Mouse (Mus musculus) layer of hippocampus, adult 18-20 months (tissue): Measurements from ENCODE around the gene Mblac2. TPM values are rescaled to one million over a fixed set of nuclear protein-coding genes. Genes with fewer than 3 reads are reported as not detected.
A peak's percentile ranks its signal among the peaks of the same experiment; 100 is the strongest.

Experiments used
- DNase-seq, 2 experiments: peaks; one replicate each; pipeline ENCODE4 v3.0.0; 2022; ENCODE audit warnings: low spot score in 2 of 2
- total RNA-seq, 2 experiments: library from RNA; stranded (reverse); gene quantifications; 2 replicates each; pipeline ENCODE4 v1.2.3; 2021

The Mblac2 gene
- total RNA-seq, 2 experiments from 2014 or later, result 17.7 to 21.9 TPM

DNA sequence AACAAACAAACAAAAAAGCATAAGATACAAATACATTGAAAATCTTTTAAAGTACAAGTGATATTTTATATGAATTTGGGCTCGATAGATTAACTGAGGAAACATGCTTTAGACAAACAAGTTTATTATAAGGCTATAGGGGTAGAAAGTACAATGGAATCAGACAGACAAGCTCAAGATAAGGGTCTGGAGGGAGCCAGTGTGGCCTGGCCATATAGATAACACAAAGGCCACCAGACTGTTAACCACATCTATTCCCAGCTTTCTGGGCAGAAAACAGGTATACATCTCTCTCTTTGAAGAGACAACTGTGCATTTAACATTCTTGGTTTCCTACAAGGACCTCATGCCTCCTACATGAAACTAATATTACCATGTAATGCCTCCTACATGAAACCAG is 19.2 kb downstream of the Mblac2 start:
- no peak for DNase-seq

DNA sequence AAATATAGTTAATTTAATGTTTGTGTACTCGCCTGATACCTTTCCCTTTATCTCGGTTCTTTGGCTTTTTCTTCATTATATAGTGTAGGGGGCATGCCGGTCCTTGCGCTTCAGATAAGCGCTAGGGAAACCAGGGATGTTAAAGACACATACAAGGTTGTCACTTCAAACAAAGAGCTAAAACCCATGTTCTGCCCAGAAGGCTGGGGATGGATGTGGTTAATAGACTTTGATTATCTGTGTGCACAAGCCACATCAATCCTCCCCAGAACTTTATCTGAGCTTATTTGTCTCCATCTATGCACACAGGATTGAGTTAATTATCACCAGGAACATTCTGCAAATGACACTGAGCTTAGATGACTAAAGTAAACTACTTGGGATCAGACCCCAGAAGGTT is 25.5 kb downstream of the Mblac2 start:
- DNase-seq, result no peak

DNA sequence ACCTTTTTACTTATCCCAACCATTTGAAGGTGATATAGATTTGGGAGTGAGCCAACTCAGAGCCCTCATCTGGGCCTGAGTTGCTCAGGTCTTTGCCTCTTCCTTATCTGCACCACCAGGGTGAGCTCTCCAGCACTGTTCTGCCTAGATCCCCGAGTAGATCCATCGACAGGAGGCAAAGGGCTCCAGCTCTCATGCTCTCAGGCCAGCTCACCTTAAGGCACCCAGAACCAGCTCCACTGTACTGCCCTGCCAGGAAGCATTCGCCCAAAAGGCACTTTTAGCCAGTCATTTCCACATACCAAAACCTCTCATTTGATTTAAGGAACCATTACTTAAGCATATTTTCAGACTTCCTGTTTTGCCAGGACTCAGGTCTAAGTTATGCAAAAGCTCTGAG is 29.8 kb downstream of the Mblac2 start:
- DNase-seq, result no peak

DNA sequence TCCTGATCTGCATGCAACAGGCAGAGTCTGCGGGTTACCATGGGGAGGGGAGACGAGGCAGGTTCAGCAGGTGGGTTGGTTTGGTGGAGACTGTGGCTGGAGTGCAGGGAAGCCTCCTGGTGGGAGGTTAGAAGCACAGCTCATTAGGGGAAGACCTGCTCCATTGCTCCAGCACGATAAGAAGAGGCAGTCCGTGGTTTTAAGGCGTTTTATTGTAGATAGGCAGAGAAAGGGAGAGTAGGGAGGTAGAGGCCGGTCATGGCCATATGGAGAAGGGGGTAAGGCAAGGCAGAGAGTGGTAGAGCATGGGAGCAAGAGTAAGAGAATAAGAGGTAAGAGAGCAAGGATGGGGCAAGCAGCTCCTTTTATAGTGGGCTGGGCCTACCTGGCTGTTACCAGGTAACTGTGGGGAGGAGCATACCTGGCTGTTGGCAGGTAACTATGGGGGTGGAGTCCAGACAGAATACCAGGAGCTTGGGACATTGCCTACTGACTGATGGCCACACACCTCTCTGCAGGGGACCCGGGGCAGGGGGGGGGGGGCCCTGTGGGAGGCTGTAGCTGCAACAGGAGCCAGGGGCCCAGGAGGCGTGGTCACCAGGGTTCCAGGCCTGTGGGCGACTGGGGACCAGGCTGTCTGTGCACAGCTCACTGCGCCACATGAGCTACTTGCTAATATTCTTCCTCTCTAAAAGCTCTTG is 32.4 kb downstream of the Mblac2 start:
- no peak for DNase-seq

DNA sequence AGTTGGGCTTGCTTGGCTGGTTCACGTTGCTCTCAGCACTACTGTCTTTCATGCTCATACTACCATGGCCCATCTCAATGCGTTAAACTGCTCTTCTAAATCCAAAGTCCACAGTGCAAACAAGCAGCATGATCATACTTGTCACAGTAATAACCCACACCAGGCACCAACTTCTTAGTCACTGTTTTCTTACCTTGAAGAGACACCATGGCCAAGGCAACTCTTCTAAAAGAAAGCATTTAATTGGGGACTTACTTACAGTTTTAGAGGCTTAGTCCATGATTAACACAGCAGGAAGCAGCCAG is 32.9 kb downstream of the Mblac2 start:
- DNase-seq, result no peak

DNA sequence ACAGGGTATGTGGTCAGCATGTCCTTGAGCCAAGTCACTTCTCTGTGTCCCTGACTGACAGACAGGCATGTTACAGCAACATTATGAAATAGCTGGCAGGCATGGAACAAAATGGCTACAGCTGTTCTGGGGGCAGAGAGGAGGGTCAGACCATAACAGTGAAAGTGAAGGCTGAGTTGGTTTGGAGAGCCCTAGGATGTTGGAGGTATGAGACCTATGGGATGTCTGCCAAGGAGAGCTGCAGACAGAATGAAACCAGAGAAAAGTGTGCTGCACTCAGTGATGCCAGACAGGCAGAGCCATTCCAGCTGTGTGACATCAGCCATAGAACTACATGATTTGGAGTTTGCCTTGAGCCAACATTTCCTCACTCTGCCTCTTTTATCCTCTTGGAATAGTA is 43.7 kb downstream of the Mblac2 start:
- DNase-seq, result no peak

DNA sequence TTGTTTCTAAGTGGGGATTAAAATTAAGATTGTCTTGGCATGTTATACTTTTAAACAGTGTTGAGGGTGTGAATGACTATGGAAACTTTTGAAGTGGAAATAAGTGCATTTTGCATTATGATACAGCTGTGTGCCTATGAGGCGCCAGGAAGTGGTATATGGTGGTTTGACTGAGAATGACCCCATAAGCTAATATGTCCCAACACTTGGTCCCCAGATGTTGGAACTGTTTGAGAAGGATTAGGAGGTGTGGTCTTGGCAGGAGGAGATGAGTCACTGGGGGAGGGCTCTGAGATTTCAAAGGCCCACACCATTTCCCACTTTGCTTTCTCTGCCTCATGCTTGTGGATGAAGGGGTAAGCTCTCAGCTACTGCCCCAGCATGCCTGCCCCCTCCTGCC is 44.2 kb downstream of the Mblac2 start:
- no peak for DNase-seq

DNA sequence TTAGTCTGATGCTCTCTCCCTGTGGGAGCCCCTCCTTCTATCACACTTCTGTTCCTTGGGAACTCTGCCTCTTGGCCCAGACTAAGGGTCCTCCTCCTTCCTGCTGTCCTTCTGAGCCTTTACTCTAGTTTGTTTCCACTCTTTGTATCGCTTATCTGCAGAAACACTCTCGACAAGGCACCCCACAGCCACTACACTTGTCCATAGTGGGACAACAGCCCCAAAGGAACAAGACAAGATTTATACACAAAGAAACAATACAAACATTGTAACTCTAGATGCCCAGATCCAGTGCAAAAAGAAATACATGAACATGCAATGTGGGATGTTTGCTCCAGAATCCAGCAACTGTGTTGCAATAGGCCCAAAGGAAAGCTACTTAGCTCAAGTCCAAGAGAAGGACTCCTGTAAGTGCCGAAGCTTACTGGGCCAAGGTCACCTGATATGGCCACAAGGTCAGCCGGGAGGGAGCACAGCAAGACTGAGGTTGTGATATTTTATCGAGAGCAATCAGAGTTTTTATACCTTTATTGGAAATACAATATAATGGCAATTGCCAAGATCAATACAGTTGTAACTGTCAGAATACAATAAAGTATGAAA is 46.0 kb downstream of the Mblac2 start:
- DNase-seq, result no peak

DNA sequence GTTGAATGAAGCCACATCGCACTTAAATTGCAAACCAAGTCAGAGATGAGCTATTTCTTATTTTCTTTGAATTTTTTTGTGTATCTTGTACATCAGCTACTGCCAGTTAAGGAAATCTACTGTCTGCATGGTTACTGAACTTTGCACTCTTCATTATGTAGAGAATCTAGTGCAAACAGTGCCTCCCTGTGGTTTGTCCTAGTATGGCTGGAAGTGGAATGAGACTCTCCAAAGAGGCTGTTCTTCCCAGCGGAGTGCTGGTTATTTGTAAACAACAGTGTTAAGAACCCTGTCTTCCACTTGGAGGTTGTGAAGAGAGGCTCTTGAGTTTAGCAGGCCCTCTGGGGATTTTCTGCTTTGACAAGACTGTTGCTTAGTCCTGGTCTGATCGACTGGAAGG is 49.2 kb downstream of the Mblac2 start:
- DNase-seq, result peak in 1 of 2 experiments; percentile 55

DNA sequence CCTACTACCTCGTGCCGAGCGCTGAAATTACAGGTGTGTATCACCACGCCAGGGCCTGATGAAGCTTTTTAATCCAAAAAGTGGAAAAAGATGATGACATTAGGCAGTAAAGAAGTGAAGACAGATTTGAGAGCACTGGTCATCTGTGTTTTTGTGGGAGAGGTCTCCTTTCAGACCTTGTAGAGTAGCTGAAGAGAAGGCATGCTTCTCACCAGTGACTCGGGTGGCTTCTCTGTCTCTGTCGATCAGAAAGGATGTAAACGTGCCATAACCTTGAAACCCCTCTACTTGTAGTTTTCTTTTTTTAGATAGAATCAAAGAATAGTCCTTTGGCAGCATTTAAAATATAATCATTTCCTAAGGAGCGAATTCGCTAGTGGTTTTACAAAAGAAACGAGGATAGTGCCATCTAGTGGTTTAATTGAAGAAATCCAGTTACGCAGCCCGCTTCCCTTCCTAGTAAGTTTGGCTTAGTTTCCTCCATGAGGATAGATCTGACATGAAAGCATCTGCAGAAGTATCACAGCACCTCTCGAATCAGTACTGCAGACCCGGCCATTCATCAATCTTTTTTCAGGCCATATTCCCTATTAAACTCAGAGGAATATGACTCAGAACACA is 50.5 kb downstream of the Mblac2 start:
- DNase-seq, result peak in 1 of 2 experiments; percentile 80

DNA sequence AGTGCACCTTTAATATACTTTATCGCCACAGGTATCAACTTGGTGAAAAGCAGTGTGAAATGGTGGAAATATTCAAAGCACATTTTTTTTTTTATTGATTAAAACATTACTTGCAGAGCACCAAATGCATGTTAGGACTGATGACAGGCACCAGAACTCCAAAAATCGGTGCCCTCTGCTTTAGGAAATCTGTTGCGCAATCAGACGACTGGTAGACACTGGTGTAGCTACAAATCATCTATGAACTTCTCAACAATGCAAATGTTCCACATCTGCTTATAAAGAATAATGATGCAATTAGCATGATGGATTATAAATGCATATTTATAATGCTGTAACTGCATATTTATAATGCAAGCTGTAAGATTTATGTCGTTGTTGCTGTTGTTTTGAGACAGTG is 53.0 kb downstream of the Mblac2 start:
- no peak for DNase-seq

DNA sequence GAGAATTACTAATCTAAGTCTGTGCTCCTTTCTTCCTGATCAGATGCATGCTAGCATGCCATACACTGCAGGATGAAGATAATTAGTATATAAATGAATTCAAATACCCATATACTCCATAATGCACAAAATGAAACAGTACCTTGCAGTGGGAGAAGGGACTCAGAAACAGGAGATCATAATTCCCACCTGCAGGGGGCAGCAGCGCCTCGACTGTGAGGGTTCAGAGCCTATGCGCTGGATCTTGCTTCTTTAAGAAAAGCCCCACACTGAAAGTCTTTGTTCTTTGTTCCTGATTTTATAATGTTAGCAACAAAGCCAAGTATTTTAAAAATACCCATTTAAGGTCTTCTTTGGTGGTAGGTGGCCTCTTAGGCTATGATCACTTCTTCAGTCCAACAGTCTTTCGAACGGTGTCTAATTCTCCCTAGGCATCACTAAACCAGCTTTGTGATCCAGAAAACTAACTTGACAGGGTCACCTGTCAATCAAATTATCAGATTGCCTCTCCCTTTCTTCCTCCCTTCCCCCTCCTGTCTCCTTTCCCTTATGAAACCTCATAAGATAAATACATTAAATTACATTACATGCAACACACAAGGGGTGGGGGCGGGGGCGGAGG is 56.0 kb downstream of the Mblac2 start:
- DNase-seq, result peak; percentile 69 to 91

DNA sequence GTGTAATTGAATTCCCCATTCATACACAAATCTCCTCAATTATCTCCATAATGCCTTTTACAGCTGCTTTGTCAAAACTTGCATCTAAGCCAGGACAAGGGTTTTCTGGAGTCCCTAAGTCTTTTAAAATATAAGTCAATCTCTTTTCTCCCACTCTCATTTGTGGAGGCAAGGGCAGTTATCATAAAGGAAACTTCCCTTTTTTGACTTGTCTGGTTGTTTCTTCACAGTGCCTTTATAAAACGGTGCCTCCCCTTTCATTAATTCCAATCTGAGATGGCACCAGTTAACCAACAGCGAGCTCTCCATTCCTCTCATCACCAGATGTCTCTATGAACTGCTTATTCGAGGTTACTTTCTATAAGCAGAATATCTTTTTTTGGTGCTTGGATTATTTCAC is 65.1 kb downstream of the Mblac2 start:
- DNase-seq, result no peak

DNA sequence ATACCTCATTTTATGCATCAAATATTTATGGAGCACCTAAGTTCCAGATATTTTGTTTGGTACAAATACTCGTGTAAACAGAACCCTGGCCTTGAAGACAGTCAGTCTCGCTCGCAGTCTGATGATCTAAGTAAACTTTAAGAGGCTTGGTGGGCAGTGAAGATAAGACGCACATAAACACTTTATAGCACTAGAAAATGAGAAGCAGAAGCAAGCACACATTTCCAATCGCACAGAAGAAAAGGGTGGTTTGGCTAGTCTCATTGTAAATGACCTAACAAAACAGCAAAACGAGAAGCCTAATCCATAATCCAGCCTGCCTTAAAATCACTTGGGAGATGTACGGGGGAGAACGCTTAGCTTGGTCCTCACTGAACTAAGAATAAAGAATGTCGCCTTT is 71.3 kb downstream of the Mblac2 start:
- no peak for DNase-seq

DNA sequence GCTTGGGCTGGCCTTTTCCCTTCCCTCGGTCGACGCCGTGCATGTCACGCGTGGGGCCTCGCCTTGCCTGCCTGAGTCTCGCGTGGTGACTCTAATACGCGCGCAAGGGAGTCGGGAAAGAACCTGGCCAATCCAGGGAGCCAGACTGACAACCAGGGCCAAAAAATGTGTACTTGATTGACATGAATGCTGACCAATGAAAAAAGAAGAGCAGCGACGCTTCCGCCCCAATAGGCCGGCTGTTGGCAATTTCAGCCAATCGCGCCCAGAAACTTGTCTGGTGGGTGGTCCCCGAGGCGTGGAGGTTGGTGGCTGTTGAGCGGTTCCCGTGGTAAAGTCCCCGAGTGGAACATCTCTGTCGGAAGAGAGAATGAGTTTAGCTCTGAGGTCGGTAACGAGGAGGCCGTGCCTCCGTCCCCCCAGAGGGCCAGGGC is 71.8 kb downstream of the Mblac2 start, which contains the start of gene Cetn3:
Gene Cetn3, plus strand, starts transcription at position 107 of the 434 bp plus-strand sequence.
- DNase-seq, result peak; percentile 93 to 98

DNA sequence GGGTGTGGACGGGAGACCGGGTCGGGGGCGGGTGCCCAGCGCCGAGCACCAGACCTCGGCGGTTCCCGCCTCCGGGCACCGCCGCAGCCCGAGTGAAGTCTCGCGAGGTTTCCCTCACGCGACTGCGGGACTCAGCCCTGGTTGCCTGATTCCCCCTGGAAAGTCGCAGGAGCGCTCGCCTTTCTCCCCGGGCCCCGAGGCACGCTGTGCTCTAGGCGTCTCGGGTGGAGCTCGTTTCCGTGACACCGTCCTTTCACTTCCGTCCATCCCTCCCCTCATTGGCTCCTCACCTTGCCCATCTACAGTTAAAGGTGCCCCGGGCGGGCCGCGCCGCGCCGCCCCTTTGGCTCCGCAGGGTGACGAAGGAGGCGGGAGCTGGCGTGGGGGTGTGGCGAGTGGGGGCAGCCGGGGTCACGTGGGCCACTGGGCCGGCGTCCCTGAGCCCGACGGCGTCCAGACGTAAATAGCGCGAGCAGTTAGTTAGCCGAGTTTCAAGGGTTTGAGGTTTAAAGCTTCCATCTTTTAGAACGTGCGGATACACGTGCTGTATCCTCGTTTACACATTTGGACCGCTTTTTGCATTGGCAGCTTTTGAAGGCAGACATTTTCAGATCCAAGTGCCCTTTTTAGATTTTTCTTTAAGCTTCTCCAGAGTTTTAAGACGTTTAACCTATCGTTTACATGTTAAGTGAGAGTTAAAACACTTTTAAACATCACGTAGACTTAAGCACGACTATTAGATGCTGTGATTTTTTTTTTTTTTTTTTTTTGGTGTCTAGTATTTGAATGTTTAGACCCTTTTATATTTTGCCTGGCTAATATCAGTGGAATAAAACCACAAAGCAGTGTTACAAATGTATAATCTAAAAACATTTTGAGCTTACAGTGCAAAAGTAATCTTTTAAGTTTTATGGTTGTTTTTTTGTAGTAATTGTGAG is 72.5 kb downstream of the Mblac2 start:
- peak; percentile 94 to 98 for DNase-seq

DNA sequence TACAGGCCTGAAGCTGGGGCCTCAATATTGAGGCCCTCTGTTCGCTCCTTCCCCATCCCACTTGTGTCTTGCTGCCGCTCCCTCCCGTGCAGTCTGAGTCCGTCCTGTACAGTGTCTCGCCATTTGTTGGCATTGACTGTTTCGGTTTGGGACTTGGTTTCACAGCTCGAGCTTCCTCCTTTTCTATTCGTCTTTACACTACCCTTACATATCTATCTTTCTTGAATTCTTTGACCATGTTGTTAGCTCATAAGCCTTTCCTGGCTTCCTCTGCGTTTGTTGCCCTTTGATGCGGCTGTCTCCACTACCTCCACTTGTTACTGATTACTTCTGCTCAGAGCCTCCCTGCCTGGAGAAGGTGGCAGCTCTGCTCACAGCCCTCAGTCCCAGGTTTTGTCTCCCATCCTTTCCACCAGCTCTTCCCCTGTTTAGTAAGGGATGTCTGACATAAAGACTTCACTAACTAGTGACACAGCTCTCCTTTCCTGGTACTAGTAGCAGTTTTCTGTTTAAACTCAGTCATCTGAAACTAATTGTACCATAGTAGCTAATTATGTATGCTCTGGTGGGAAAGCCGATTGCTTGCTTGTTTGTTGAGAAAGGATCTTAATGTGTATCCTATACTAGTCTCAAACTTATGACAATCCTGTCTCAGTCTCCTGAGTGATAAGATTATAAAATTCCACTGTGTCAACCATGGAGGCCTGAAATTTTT is 74.8 kb downstream of the Mblac2 start:
- DNase-seq, result peak in 1 of 2 experiments; percentile 23

DNA sequence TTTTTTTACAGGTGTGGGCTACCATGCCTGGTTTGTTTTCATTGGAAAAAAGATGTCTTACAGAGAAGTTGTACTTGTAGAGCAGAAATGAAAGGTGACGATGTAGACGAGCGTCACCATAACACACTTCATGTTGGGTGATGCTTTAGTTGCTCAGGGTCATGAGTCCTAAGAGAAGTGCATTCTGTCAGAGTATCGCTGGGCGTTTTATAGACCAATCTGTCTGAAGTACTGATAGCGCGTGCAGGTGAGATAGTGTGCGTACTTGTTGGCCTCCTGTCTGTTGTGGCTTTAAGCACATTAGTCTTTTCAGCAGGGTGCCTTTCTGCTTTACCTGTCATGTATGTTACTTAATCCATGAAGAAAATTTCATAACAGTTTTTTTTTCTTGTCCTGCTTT is 79.0 kb downstream of the Mblac2 start:
- DNase-seq, result no peak

DNA sequence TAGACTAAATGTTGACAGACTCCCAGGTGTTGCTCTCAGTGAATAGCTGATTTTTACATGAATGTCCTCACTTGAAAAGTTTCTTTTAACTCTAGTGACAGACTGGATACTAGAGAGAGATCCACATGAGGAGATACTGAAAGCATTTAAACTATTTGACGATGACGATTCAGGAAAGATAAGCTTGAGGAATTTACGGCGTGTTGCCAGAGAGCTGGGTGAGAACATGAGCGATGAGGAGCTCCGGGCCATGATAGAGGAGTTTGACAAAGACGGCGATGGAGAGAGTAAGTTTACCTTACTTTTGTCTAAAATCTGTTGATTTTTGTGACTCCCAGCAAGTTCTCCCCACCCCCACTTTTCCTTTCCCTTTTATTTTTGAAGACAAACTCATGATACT is 80.7 kb downstream of the Mblac2 start:
- DNase-seq, result no peak

DNA sequence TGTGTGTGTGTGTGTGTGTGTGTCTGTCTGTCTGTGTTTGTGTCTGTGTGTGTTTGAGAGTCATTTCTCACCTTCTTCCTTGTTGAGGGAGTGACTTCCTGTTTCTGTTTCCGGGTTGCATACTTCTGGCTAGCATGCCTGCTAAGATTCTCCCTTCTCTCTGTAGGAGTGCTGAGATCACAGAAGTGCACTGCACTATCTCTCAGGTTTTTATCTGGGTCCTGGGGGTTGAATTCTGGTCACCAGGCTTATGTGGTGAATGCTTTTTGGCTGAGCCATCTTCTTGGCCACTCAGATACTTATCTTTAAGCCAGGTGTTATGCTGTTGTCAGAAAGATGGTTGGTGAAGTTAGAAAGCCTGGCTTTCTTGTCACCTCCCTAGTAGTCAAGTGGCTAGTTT is 82.7 kb downstream of the Mblac2 start:
- no peak for DNase-seq

DNA sequence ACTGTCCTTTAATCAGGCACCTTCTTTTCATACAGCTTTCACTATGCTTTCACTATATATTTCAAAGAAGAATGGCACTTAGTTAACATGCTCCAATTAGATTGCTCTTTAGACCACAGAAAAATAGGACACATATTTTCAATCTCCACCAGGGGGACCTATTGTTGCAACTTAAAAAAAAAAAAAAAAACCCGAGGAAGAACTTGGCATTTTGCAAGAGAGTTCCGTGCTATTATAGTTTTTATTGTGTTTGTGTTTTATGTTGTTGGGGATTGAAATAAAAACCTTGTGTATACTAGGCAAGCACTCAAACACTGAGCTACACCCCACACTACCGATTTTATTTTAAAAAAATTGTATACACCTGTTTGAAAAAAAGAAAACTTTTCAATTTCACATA is 90.0 kb downstream of the Mblac2 start:
- no peak for DNase-seq
